Mouse (Mus musculus) heart, adult 11 months (tissue): ENCODE results near the gene Cdc40.

ENCODE experiments used
- DNase-seq: peaks from one replicate; pipeline ENCODE4 v3.0.0; 2022

Gene Cdc40

DNA sequence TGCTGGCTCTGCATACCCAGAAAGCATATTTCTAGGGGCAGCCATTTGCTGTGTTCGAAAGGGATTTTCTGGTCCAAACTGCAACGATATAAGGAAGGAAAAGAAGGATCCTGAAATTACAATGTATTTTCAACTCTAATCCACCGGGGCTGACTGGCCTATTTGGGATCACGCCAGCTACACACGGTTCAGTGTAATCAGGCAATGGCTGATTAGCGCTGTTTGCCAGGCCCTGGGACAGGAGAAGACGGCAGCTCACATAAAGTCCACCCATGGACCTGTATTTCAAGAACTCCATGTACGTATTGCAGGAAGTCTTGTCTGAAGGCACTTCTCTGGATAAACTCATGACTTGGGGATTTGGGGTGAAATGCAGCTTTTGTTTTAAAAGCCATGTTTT, 25.5 kb downstream of the Cdc40 start:
- peak; percentile 81 for DNase-seq

DNA sequence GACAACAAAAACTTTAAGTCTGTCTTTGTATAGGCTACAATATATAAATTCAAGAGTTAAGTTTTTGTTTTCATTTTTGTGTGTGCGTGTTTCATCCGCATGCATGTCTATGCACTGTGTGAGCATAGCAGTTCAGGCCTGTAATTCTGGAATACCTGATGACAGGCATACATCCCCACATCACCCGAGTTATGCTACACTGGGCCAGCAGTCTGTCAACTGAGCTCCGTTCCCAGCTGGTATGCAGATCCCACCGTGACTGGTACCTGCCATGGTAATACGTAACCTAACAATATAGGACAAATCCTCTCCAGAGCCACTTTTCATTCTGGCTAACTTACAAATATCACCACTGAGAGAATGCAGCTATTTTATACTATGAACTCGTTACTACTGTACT, 26.4 kb downstream of the Cdc40 start:
- DNase-seq: peak; percentile 73

DNA sequence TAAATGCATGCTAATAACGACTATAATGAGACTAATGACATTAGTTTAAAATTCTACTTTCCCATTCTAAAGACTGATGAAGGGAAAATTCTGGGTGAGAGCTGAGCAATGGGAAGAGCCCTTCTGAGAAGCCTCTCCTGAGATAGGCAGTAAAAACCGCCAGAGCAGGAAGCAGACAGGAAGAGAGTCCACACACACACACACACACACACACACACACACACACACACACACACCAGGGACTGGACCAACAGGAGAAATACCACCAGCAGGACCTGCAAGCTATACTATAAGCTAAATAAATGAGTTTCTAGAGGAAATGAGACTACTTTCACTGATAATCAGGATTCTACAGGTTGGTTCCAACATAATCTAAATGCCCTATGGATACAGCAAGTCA, 27.5 kb downstream of the Cdc40 start:
- DNase-seq: peak; percentile 74

DNA sequence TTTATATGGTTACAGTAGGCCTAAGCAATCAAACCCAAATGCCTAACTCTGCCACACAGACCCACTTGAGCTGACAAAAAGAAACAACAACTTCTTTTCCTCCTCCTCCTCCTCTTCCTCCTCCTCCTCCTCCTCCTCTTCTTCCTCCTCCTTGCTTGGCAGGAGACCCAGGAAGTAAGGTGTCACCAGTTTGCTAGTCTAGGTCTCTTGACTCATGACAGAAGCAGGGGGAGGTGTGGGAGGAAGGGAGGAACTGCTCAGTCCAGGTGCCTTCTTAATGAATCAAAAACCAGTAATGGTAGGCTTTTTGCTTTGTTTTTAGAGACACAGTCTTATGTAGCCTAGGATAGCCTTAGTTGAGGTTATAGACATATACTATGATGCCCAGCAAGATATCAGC, 32.0 kb downstream of the Cdc40 start:
- peak; percentile 53 for DNase-seq

DNA sequence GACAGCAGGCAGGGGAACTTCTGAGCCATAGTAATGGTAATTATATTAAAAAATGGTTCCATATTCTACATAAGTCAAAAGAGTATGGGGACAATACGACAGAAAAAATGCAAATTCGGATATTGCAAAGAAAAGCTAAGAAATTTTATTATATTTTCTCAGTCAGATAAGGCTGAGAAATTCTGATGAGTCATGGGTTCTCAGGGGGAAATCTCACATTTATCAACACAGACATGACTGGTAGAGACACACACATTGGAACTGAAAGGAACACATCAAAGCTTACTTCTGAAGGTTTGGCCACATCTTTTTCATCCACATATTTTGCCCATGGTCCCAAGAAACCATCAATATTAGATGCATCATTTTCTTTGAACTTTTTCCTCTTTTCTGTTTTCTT, 32.5 kb downstream of the Cdc40 start:
- peak; percentile 4 for DNase-seq

DNA sequence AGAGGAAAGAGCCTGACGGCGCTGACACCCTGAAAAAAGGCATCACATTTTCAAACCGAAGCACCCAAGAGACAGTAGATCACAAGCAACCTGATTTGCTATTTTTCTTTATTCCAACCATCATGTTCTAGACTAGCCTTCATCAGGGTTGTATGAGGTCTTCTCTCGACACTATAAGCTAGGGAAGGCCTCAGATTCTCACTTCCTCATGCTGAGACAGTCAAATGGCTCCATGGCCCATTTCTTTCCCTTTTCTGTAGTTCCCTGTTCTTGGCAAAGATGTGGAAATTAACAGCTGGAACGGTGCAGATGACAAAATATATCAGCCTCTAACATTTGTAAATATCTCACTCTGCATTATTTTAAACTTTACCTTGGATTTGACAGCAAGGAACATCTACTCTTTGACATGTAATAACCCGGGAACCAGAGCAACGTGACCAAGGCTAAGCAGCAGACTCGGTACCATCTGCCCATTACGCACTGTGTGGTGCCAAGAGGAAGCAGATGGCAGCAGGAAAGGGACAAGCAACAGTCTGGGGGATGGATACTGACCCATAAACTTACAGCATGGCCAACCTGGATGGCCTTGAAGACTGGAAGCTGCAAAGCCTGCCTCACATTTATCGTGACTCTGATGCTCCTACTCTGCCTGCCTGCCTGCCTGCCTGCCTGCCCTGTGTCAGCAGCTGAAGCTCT, 35.8 kb downstream of the Cdc40 start:
- peak; percentile 88 for DNase-seq

DNA sequence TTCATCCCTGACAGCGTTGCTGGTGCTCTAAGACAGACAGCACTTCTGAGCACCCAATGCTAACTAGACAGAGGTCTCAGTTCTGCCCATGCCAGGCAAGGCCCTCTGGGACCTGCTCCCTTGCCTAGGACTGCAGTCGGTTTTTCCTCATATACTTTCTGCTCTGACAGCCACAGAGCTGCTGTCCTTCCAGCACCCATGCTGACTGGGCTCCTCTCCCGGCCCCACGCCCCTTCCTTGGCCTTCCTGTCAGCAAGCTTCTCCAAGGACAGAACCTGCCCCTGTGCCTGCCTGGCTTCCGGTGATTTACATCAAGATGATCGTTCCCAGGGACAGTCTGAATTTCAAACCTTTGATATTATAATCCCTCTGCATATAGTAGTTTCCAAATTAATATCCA, 37.5 kb downstream of the Cdc40 start:
- peak; percentile 80 for DNase-seq

DNA sequence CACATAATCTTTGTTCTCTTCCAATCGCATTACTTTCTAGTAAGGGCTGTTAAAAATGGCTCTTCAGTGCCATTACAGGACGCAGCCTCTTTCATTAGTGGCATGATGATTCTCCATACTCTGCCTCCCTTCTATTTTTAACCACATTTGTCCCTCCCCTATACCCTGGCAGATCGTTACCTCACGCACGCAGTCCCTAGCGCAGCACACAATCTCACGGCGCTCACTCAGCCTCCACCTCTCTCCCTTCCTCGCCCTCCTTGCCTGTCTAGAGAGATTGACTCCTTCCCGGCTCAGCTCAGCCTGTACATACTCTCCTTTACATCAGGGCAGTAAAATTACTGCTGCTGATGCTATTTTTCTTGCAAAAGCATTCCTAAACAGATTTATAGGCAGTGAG, 38.6 kb downstream of the Cdc40 start:
- DNase-seq: peak; percentile 51

DNA sequence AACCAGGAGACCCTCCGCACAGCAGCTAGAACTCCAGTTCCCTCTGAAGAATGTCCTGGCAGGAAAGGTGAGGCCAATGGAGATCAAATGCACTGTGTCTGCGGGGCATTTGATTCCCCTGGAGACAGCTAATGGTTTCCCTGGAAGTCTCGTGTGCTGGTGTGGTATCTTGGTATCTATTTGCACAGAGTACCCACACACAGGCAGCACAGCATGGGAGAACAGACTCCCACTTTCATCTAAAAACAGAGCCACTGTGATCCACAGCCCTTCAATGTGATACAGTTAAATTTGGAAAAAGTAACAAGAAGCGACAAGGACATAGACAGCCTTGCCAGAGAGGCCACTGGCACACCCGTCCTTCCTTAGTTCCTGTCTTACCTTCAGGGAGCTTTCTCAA, 39.3 kb downstream of the Cdc40 start:
- DNase-seq: peak; percentile 64

DNA sequence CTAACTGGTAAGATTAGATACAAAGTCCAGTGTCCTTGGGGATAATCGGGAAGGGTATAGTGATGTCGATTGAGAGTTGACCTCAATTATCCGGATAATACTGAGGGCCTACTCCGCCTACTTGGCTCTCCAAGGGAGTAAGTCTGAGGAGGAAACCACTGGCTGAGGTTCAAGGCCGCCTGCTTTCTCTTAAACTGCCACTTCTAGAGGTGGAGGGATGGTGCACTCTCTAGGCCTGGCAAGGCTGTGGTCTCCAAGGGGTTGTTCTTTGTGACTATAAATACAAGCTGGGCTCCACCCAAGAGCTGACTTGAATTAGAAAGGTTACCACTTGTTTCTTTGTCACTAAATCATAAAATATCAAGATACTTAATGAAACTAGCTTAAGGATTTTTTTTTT, 43.0 kb downstream of the Cdc40 start:
- peak; percentile 92 for DNase-seq

DNA sequence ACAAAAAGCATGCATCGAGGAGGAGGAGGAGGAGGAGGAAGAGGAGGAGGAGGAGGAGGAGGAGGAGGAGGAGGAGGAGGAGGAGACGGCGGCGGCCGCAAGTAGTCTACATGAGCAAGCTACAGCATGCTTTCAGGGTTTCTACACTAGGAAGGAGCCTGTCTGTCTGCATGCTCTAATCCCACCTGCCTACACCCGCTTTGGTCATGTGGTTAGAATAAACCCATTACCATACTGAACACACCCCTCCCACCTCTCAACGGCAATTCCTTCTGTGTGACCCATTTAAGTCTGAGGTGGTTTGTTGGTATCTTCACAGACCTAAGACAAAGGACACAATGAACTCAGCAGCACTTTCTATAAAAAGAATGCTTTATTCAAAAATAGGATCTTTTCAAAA, 51.8 kb downstream of the Cdc40 start:
- peak; percentile 29 for DNase-seq

DNA sequence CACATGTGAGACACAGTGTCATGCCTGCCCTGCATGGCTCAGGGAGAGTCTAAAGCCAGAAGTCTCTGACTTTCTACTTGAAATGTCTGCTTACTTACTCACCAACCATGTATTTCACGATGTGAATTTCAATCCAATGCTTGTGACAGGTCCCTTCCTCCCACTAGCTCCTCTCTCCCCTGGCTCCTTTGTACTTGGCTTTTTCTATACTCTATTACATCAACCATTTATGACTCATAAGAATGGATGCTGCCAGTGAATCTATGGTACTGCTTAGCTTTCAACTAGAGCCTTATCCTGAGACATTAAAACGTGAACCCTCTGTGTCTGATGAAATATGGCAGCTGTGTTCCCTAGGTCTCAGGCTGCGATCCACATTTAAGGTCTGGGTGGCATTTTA, 52.8 kb downstream of the Cdc40 start:
- DNase-seq: peak; percentile 43

DNA sequence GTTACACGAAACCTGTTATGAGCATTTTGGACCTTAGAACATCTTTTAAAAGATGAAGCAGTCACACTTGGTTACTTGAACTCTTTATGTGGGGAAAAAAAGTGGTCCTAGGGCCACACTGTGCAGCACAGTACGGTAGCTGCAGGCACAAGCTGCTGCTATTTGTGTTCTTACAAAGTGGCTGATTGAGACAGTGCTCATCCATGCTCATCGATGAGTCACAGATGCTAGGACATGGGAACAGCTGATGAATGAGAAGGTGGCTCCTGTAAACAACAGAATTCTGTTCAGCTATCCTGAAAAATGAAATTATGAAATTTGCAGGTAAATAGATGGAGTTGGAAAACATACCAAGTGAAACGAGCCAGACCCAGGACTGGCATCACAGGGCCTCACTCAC, 55.4 kb downstream of the Cdc40 start:
- peak; percentile 74 for DNase-seq

DNA sequence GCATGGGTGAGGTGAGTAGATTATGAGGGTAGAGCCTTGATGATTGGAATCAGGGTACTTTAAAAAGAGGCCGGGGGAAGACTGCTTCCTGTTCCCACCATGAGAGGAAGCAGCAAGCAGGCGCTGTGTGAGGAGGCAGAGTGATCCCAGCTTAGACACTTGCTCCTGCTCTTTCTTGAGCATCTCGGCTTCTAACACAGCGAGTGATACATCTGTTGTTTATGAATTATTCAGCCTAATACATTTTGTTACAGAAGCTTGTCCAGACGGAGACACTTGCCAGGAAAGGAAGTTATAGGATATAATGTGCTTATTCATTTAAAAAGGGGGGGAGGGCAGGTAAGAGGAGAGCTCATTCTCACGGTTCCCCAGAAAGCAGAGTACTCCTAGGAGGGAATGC, 57.2 kb downstream of the Cdc40 start:
- DNase-seq: no peak

DNA sequence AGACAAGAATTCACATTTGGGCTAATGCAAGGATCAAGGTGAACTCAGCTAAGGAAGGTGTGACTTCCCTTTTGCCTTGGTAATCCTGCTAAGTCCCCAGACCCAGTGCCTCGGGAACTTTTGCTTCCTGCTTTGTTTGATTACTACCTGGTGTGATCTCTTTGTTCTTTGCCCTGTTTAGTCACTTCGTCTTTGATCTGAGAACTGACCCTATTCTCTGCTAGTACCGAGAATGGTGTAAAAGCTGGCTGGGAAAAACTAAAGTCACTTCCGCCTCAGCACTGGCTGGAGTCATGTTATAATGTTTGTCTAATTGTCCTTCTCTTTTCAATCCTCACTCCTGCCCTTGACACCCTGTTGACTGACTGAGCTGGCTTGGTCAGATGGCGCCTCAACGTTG, 66.6 kb downstream of the Cdc40 start:
- DNase-seq: peak; percentile 59

DNA sequence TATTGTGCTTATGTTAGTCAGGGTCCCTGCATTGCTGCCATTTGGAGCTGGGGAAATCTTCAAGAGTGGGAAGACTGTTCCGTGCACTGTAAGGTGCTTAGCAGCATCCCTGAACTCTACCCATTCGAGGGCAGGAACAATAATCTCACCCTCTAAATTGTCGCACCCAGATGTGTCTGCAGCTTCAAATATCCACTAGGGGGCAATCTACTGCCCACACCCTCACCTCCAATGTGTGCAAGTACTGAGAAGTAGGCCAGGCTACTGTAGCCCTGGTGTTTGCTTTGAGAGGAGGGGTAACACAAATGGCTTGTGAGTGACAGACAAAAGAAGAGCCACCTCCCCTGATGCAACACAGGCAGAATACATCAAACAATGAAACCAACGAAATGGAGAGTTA, 69.5 kb downstream of the Cdc40 start:
- DNase-seq: peak; percentile 33

DNA sequence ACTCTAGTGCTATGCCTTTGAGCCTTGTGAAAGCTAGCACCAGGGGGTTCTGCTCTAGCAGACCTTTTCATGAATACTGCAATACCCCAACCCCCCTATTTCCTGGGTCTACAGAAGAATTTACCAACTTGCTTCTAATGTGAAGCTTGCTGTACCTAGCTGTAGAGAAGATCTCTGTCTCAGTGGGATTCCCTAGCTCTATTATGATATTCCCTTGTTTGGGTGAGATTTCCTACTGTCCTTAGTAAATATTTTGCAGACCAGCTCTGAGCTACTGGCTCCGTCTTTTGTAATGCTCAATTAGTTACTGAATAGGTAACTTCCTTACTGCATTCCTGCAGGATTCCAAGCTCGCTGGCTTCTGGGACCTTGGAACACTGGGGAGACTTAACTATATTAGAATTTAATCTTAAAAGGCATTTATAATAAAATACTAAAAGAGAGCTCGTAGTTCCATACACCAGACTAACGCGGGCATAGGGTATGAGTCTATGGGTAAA, 73.7 kb downstream of the Cdc40 start:
- peak; percentile 39 for DNase-seq

DNA sequence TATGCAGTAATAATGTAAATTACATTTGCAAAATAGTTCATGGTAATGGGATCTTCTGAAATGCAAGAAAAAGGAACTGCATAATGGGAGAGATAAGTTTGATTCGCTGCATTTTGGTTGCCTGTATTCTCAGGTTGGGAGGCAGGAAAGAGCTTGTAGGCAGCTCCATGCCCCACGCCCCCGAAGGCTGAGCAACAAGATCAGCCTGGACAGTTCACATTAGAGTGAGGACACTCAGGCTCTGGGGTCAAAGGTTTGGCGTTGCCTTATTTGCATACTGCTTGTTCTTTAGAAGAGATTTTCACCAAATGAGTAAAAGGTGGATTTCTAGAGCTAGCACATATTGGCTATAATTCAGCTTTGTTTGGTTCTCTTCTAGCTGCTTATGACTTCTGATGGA, 76.9 kb downstream of the Cdc40 start:
- DNase-seq: peak; percentile 81

DNA sequence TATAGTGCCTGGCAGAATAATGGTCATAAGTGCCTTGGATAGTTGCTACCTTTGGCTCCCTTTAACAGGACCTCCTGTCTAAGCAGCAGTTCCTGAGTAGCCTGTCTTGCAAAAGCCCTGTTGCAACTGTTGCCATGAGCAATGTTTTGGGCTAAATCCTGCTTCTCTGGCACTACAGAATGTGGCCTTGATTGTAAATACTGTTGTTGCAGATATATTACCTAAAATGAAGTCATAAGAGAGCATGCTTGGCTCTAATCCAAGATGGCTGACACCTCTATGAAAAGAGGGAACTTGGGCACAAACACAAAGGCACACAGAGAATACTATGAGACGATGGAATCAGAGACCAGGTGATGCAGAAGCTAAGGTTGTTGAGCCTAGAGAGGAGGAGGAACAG, 77.9 kb downstream of the Cdc40 start:
- peak; percentile 44 for DNase-seq

DNA sequence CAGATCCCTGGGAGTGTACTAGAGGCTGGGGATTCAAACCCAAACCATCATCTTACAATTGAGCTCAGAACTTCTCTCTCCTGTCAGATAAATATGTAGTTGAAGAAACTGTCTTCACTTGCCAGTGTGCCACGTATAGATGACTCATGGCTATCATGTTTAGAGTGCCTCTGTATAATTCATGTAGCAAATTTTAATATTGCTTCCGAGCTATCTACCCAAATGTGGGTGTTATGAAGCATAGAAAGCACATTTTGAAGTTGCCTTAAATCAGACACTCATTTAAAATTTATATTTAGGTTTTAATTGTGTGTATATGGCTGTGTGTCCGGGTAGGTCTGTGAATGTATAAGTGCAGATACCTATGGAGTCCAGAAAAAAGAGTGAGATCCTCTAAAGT, 91.0 kb downstream of the Cdc40 start:
- no peak for DNase-seq

DNA sequence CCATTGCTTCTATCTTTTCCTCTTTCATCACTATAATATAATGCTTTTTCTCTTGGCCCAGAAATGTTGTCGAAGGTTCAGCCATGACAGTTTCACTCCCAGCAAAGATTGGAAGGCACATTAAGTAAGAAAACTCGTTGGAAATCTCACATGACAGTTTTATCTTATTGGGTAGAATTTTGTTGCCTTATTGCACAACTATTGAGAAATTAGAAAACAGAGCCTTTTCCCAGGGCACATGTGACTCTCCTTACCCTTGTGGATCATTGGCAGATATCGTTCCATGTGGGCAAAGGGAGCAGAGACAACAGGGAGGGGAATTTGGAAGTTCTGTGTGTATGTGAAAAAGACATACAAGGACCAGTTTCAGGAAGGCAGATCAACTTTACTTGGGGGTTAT, 92.7 kb downstream of the Cdc40 start:
- no peak for DNase-seq
